Mouse (Mus musculus) macrophage (primary cell): ENCODE measurements around the gene Tox2. TPM values are rescaled to one million over a fixed set of nuclear protein-coding genes. Genes with fewer than 3 reads are reported as not detected.

ENCODE experiments used
- H3K27ac ChIP-seq: fragments of 350-480 bp; formaldehyde crosslinking; 2 replicates; pipeline ENCODE4 v1.9.0; 2021
- H3K36me3 ChIP-seq: fragments of 350-480 bp; formaldehyde crosslinking; 2 replicates; pipeline ENCODE4 v1.9.0; 2021; ENCODE audit errors: inconsistent target
- H3K4me3 ChIP-seq: fragments of 350-480 bp; formaldehyde crosslinking; 2 replicates; pipeline ENCODE4 v1.9.0; 2021; ENCODE audit errors: inconsistent target
- H3K79me2 ChIP-seq: fragments of 350-480 bp; formaldehyde crosslinking; 2 replicates; pipeline ENCODE4 v1.9.0; 2021; ENCODE audit errors: inconsistent target
- WGBS: methylation state at CpG from one replicate; pipeline ENCODE4 v1.1.7; 2026; ENCODE audit warnings: inconsistent platforms; ENCODE audit not compliant: missing documents; 5-methylcytosine and 5-hydroxymethylcytosine counted together
- polyA plus RNA-seq: library from polyadenylated mRNA; stranded (reverse); fragments of 250-400 nt; gene quantifications from 3 replicates; pipeline ENCODE4 v1.2.4, GENCODE M21; 2018; ENCODE audit warnings: inconsistent platforms

Tox2 gene
- polyA plus RNA-seq, 1 experiment from 2014 or later = 11.2 TPM

- Histone ChIP-seq H3K27ac (no peak overlapping the region), H3K36me3 (no peaks in the 10 kb centered on the region), H3K79me2 (no peaks in the 10 kb centered on the region), H3K4me3 (no peak overlapping the region)
- WGBS = 91% methylated on average over 4 of the region's 6 CpGs
Measured at GRCm38 (mm10) chr2:163195106-163195833, 7.7 kb upstream of the Tox2 start.

DNA sequence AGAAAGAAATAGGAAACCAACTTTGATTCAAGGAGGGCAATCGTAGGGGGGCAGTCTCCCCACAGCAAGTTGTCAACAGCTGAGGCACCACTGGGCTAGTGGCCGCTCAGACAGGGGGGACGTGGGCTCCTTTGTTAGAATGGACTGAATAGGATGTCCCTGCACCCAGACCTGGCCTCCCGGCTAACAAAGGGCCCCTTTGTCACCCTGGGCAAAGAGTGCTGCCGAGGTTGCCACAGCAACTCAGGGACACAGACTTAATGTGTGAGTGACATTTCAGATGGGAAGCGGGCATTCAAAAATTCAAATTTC, 7.1 kb upstream of the Tox2 start:
- no peak overlapping the region for H3K27ac ChIP-seq
- H3K79me2 ChIP-seq = no peaks in the 10 kb centered on the region
- no peaks in the 10 kb centered on the region for H3K36me3 ChIP-seq
- H3K4me3 ChIP-seq = no peak overlapping the region
- 83% methylated on average over 5 of the region's 6 CpGs for WGBS

DNA sequence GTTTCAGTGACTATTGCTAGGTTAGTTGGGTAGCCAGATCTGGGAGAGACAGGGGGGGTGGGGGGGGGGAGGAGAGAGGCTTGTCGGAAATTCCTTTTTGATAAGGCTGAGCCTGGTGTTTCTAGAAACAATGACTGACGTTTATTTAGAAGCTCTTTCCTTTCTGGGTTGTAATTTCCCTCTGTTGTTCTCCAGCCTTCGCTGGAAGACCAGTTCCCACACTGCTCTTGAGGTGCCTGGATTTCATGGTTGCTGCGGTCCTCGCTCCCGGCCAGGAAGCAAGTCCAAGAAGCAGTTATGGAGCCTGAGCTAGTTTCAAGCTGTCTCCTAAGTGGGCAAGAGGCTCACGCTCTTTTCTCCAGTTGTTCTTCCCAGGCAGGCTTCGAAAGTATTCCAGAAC, 1.0 kb upstream of the Tox2 start:
- Histone ChIP-seq H3K79me2 (no peaks in the 10 kb centered on the region), H3K27ac (no peak overlapping the region), H3K36me3 (no peaks in the 10 kb centered on the region), H3K4me3 (no peak overlapping the region)
- 56% methylated on average over 8 of the region's 8 CpGs for WGBS

GRCm38 (mm10) chr2:163202553-163202883, 407 bp upstream of the Tox2 start:
- H3K36me3 ChIP-seq = no peaks in the 10 kb centered on the region
- no peak overlapping the region for H3K27ac ChIP-seq
- 7% methylated on average over 4 of the region's 4 CpGs for WGBS
- no peak overlapping the region for H3K4me3 ChIP-seq
- H3K79me2 ChIP-seq = no peaks in the 10 kb centered on the region

GRCm38 (mm10) chr2:163203635-163204547, 966 bp downstream of the Tox2 start:
- H3K79me2 ChIP-seq = no peaks in the 10 kb centered on the region
- H3K27ac ChIP-seq = no peak overlapping the region
- H3K4me3 ChIP-seq = peak overlapping the region; percentile 46
- WGBS = 5% methylated on average over 60 of the region's 75 CpGs
- no peaks in the 10 kb centered on the region for H3K36me3 ChIP-seq

- 8% methylated on average over 16 of the region's 45 CpGs for WGBS
- Histone ChIP-seq H3K27ac (no peak overlapping the region), H3K79me2 (no peaks in the 10 kb centered on the region), H3K36me3 (no peaks in the 10 kb centered on the region), H3K4me3 (peak overlapping the region; percentile 24; the same call in 1 of the 2 replicates)
Measured at GRCm38 (mm10) chr2:163204548-163205261, 1.8 kb downstream of the Tox2 start.

DNA sequence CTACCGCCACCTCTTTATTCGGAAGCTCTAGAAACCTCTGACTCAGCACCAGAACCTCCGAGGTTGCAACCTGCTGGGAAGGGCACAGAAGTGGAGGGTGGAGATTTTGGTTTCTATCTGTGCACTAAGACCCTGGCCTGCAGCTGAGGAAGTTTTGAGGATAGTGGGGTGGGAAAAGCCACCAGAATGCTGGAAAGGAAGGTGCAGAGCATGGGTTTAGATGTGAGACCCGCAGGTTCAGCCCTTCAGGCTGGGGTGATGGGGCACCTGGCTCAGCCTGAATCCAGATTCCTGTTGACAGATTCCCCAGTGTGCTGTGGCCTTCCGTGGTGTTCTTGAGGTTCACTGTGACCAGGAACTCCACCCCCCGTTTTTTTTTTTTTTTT, 2.3 kb downstream of the Tox2 start:
- 17% methylated on average over 6 of the region's 6 CpGs for WGBS
- no peaks in the 10 kb centered on the region; the same call in 1 of the 2 replicates for H3K79me2 ChIP-seq
- peak overlapping the region; percentile 24; the same call in 1 of the 2 replicates for H3K4me3 ChIP-seq
- H3K27ac ChIP-seq = no peak overlapping the region
- no peaks in the 10 kb centered on the region for H3K36me3 ChIP-seq

DNA sequence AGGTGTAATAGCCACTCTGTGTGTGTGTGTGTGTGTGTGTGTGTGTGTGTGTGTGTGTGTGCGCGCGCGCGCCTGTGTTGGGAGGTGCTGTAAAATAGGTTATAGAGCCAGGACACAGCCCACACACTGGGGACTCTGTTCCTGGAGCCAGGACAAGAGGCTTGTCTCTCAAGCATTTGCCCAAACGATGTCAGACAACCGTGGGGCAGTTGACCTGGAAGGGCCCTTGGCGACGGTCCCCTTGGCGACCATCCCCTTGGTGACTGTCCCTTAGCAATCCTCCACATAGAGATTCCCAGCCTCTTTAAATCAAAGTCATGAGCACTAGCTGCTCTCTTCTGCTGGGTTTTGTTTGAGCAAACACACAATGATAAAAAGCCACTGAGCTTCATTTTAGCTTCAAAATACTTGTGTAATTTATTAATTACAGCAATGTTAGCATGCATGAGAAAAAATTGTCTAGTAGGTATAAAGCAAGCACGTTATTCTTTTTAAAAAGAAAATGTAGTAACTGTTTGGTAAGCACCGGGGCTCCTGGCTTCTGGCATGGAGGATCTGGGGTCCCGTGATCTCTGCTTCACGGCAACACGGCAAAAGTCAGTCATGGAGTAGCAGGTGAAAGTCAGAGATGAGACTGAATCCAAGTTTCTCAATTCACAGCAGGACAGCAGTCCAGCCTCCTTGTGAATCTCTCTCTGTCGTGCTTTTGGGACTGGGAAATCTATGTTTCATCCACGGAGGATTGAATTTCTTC, 3.0 kb downstream of the Tox2 start:
- 74% methylated on average over 17 of the region's 17 CpGs for WGBS
- H3K4me3 ChIP-seq = no peak overlapping the region
- H3K36me3 ChIP-seq = no peaks in the 10 kb centered on the region
- no peaks in the 10 kb centered on the region; the same call in 1 of the 2 replicates for H3K79me2 ChIP-seq
- no peak overlapping the region for H3K27ac ChIP-seq

- no peaks in the 10 kb centered on the region for H3K36me3 ChIP-seq
- H3K27ac ChIP-seq = no peak overlapping the region
- no peaks in the 10 kb centered on the region; the same call in 1 of the 2 replicates for H3K79me2 ChIP-seq
- H3K4me3 ChIP-seq = no peak overlapping the region
- no CpG with 5 or more reads among the region's 2 CpGs for WGBS
Measured at GRCm38 (mm10) chr2:163207315-163207714, 4.4 kb downstream of the Tox2 start.

- Histone ChIP-seq H3K36me3 (no peaks in the 10 kb centered on the region), H3K79me2 (no peaks in the 10 kb centered on the region; the same call in 1 of the 2 replicates), H3K4me3 (no peak overlapping the region), H3K27ac (no peak overlapping the region)
- WGBS = 69% methylated on average over 8 of the region's 8 CpGs
Measured at GRCm38 (mm10) chr2:163209139-163209538, 6.2 kb downstream of the Tox2 start.

GRCm38 (mm10) chr2:163213085-163213484, 10.2 kb downstream of the Tox2 start:
- H3K4me3 ChIP-seq = no peak overlapping the region
- no peaks in the 10 kb centered on the region for H3K36me3 ChIP-seq
- no peaks in the 10 kb centered on the region; the same call in 1 of the 2 replicates for H3K79me2 ChIP-seq
- 43% methylated on average over 3 of the region's 3 CpGs for WGBS
- no peak overlapping the region for H3K27ac ChIP-seq

- no peaks in the 10 kb centered on the region for H3K36me3 ChIP-seq
- H3K4me3 ChIP-seq = no peak overlapping the region
- WGBS = 93% methylated on average over 3 of the region's 3 CpGs
- H3K27ac ChIP-seq = no peak overlapping the region
- H3K79me2 ChIP-seq = no peaks in the 10 kb centered on the region
Measured at GRCm38 (mm10) chr2:163218095-163218494, 15.2 kb downstream of the Tox2 start.

DNA sequence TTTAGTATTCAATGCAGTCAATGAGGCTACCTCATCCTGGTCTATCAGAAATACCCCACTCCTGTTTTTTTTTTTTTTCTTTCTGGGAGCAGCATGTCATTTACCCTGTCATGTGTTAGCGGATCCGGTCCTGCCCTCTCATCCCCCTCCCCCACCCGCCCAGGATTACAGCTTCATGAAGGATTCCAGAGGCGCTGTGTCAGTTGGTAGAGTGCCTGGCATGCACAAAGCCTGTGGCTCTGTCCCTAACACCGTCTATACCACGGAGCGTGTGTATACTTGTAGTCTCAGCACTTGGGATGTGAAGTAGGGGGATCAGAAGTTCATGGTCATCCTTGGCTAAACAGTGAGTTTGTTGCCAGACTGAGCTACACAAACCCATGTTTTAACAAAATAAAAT, 15.6 kb downstream of the Tox2 start:
- WGBS = 92% methylated on average over 7 of the region's 7 CpGs
- no peak overlapping the region for H3K4me3 ChIP-seq

DNA sequence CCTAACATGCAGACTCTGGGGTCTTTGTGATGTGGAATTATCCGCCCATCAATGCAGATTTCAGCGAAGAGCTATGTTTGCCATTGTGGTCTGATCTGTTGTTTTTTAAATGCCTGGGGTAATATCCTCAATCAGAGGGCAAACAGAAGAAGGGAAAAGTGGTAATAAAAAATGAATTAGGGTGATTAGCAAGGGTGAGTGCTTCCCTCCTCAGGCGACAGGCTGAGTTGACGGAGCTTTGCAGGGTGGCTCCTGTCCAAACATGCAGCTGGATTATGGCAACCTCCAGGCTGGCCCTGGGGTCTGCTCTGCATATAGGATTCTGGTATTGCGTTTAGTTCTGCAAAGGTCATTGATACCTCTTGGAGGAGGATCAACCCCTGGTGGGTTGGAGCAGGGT, 16.5 kb downstream of the Tox2 start:
- H3K79me2 ChIP-seq = no peaks in the 10 kb centered on the region
- WGBS = 96% methylated on average over 5 of the region's 5 CpGs
- no peaks in the 10 kb centered on the region for H3K36me3 ChIP-seq
- H3K4me3 ChIP-seq = no peak overlapping the region
- no peak overlapping the region for H3K27ac ChIP-seq

More for the DNA sequence above, 15.6 kb downstream of the Tox2 start:
- H3K36me3 ChIP-seq = no peaks in the 10 kb centered on the region
- H3K27ac ChIP-seq = no peak overlapping the region
- H3K79me2 ChIP-seq = no peaks in the 10 kb centered on the region
